Mouse (Mus musculus) mouse embryonic stem cell (cell line): ENCODE measurements around the gene Tbl1x.

Experiments used
- in situ Hi-C, 2 experiments: fragments of 300-500 bp; cut with MboI; formaldehyde crosslinking; loops; 1 replicate in 1 of 2; 3 replicates in 1 of 2; pipeline ENCODE4 v1.14.3; 2019 to 2020; ENCODE audit warnings: low sequenced_read_pairs in 2 of 2, low pct_unique_long_range_greater_than_20kb in 1 of 2, mixed read lengths in 1 of 2; ENCODE audit not compliant: unreplicated experiment in 1 of 2

Tbl1x gene

DNA sequence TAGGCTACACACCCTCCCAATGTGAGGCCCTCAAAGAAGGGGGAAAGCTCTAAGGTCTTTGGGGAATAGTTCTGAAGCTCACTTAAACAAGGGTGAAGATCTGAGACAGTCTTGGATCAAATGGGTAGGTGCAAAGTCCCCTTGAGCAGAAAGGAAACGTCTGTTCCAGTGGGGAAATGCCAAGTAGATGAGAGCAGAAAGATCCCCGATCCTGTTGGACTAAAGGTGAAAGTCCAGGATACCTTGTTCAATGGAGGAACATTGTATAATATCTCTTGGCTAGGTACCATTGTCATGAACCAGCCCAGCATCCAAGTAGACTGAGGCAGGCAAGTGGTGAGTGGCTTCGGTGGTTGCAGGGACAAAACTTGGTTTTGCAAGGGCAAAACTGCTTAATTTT lies 152.5 kb downstream of the Tbl1x start:
- in situ Hi-C loops: no loop called here

- in situ Hi-C loops: no loop called here
Measured at GRCm38 (mm10) chrX:77665030-77665429, 154.2 kb downstream of the Tbl1x start.

GRCm38 (mm10) chrX:77666911-77667310 lies 156.1 kb downstream of the Tbl1x start:
- in situ Hi-C loops: no loop called here

GRCm38 (mm10) chrX:77667441-77667840 lies 156.6 kb downstream of the Tbl1x start:
- in situ Hi-C loops: no loop called here

GRCm38 (mm10) chrX:77669779-77670550 lies 159.2 kb downstream of the Tbl1x start:
- in situ Hi-C loops: no loop called here
